Mouse (Mus musculus) layer of hippocampus, adult 2 months (tissue): ENCODE measurements around the gene Rapgef1. TPM values are rescaled to one million over a fixed set of nuclear protein-coding genes. Genes with fewer than 3 reads are reported as not detected.
A peak's percentile ranks its signal among the peaks of the same experiment; 100 is the strongest.

Source experiments
- DNase-seq, 2 experiments: peaks; one replicate each; pipeline ENCODE4 v3.0.0; 2022; ENCODE audit warnings: low spot score in 2 of 2
- H3K27ac ChIP-seq: fragments of 200-600 bp; 2 replicates; pipeline ENCODE4 v1.8.1; 2022
- H3K4me3 ChIP-seq: fragments of 200-600 bp; 2 replicates; pipeline ENCODE4 v1.8.1; 2022; ENCODE audit warnings: mild to moderate bottlenecking
- CTCF ChIP-seq: fragments of 200-600 bp; conservative IDR thresholded peaks from 2 replicates; pipeline ENCODE4 v1.8.1; 2022; ENCODE audit warnings: antibody characterized with exemption, mild to moderate bottlenecking, moderate library complexity
- total RNA-seq, 2 experiments: library from RNA; stranded (reverse); gene quantifications; 2 replicates each; pipeline ENCODE4 v1.2.3; 2021

Rapgef1 gene
- total RNA-seq, 2 experiments from 2014 or later: 91.3 to 94.9 TPM

DNA sequence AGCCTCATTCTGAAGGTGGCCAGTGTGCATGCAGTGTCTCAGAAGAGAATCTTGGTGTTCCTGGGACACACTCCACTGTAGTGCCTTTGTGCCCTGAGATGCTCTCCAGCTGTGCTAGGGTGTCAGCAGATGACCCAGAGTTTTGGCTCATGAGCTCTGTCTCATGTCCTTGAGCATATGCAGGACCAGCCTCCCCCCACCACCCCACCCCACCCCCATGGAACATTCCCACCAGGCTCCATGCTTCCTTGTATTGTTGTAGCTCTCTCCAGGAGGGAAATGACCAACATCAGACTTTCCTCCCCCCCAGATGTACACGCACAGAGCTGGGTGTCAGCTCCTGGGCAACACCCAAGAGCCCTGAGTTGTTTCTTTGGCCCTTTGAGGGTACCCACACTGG, 19.9 kb downstream of the Rapgef1 start:
- H3K4me3 ChIP-seq: no peak overlapping the region
- no peak for DNase-seq
- peak overlapping the region; percentile 56; the same call in 1 of the 2 replicates for H3K27ac ChIP-seq
- no peak for TF ChIP-seq CTCF

DNA sequence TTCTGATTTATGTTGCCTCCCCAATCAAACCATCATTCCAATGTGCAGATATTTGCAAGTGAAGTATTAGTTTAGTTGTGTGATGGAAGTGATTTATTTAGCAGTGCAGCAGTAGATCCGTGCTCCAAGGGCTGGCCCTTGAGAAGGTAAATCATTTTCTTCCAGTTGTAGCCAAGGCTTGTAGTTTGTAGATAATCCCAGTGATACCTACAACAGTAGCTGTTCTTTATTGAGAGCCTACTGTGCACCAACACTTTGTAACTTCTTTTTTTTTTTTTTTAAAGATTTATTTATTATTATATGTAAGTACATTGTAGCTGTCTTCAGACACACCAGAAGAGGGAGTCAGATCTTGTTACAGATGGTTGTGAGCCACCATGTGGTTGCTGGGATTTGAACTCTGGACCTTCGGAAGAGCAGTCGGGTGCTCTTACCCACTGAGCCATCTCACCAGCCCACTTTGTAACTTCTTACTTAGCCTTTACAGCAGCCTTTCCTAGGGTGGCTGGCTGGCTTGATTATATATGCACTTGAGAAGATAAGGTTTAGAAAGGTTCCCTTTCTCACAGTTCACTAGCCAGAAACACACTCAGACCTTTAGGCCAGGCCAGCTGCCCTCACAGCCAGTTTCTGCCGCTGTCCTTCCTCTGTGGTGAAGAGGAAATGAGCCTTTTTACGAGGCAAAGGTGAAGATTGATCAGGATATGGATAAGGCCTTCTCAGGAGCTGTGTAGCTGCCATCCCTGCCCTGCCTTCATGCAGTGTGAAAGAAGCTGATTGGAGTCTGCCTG, 20.6 kb downstream of the Rapgef1 start:
- no peak for TF ChIP-seq CTCF
- H3K4me3 ChIP-seq: no peak overlapping the region
- DNase-seq: no peak
- H3K27ac ChIP-seq: peak overlapping the region; percentile 56

DNA sequence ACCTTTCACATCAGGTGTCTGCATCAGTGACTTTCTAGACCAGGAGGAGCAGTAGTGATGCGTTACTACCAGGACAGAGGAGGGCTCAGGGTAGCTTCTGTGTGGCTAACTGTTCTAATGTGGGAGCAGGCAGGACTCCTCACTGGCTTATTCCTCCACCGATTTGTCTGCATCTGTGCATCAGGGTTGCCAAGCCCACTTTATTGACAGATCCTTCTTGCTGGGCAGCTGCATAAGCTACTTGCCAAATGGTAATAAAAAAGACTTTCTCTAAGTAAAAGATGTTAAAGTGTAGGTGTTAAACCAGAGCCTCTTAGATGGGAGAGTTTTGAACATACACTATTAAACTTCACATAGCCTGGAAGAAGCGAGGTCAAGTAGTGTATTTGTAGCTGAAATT, 22.2 kb downstream of the Rapgef1 start:
- no peak for DNase-seq
- H3K27ac ChIP-seq: peak overlapping the region; percentile 48; the same call in 1 of the 2 replicates
- no peak for TF ChIP-seq CTCF
- no peak overlapping the region for H3K4me3 ChIP-seq

DNA sequence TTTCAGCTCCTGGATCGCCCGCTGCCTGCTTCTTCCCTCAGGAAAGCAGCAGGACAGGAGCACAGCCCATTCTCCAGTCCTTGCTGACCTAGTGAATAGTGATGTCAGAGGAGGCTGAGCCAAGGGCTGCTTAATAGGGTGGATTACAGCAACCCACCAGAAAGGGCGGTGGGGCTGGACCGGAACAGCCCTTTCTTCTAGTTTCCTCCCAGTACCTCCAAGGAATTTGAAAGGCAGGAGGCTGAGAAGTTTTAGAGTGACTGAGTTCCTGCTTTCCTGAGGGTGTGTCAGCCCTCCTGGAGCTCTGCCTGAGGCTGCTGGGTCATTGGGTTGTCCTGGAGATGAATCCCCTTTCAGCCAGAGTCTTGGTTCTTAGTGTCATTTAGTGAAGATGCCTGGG, 23.9 kb downstream of the Rapgef1 start:
- H3K4me3 ChIP-seq: no peak overlapping the region; the same call in 1 of the 2 replicates
- DNase-seq: no peak
- peak; percentile 44 for TF ChIP-seq CTCF
- H3K27ac ChIP-seq: peak overlapping the region; percentile 67

DNA sequence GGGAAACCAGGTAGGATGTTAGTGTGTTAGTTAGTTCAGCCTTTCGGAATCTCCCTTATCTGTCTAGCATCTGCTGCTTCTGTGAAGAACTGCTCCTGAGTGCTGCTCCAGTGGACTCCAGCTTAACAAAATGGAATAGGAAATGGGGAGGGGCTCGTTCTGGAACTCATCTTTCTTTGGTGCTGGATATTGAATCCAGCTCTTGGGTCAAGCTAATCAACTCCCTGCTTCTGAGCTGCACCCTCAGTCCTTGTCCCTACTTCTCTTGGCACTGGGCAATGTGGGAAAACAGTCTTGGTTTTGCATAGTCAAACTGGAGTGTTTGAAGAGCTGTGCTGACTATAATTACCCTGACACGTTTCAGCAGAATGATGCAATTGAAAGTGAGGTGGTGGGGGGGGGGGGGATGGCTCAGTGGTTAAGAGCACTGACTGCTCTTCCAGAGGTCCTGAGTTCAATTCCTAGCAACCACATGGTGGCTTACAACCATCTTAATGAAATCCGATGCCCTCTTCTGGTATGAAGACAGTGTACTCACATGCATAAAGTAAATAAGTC, 25.6 kb downstream of the Rapgef1 start:
- DNase-seq: no peak
- TF ChIP-seq CTCF: no peak
- H3K27ac ChIP-seq: 0 out of 2 replicates have a peak overlapping the region, but pooled peaks have one; percentile 3
- H3K4me3 ChIP-seq: no peak overlapping the region

DNA sequence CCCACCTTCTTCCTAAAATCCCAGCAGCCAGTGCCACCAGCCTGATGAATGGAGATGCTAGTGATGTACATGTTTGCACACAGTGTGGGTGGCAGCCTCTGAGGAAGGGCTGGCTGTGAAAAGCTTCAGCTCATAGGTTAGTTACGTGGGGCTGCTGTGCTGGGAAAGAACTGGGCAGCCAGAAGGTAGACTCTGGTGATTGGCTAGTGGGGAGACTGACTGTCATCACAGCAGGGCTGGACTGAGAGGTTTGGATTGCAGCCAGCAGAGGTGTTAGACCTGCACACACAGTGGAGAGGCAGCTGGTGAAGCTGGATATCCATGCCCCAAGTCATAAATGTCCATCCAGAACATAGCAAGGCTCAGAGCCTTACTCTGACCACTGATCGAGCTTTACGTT, 27.1 kb downstream of the Rapgef1 start:
- no peak for DNase-seq
- peak overlapping the region; percentile 46; the same call in 1 of the 2 replicates for H3K27ac ChIP-seq

DNA sequence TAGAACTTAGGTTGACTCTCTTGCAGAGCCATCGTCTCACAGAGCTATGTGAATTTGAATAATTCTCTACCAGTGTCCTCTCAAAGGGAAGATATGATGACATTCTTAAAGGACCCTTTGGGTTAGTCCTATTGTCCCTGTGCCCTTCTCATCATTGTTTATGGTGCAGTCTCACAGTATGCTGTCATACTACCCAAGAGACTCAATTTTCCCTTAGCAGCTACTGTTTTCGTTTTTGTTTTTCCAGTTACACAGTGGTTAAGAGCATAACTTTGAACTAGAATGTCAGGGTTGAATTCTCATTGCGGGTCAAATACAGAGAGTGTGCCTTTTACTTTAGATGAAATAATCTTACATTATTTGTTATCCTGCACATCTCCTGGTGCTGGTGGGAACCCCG, 27.6 kb downstream of the Rapgef1 start:
- no peak for TF ChIP-seq CTCF
- DNase-seq: no peak
- Histone ChIP-seq H3K4me3 (no peak overlapping the region), H3K27ac (peak overlapping the region; percentile 18; the same call in 1 of the 2 replicates)

More for the DNA sequence above, 27.1 kb downstream of the Rapgef1 start:
- H3K4me3 ChIP-seq: no peak overlapping the region
- no peak for TF ChIP-seq CTCF

DNA sequence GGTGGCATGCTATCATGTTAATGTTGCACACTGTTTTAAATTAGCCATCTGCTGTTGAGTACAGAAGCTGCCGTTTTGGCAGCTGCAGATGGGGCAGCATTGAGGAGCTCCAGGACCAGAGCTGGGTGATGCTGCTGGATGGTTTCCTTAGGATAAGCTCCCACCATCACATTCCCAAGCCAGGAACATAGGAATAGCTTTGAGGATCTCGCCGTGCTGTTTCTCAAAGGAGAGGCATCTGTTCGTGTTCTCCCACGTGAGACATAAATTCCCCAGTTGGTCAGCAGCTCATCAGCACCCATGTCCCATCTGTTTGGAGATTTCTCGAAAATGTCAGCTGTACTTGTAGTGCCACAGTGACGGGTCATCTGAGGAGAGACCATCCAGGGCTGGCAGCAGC, 28.3 kb downstream of the Rapgef1 start:
- TF ChIP-seq CTCF: no peak
- peak overlapping the region; percentile 18 for H3K27ac ChIP-seq
- DNase-seq: peak; percentile 32 to 61
- H3K4me3 ChIP-seq: no peak overlapping the region

DNA sequence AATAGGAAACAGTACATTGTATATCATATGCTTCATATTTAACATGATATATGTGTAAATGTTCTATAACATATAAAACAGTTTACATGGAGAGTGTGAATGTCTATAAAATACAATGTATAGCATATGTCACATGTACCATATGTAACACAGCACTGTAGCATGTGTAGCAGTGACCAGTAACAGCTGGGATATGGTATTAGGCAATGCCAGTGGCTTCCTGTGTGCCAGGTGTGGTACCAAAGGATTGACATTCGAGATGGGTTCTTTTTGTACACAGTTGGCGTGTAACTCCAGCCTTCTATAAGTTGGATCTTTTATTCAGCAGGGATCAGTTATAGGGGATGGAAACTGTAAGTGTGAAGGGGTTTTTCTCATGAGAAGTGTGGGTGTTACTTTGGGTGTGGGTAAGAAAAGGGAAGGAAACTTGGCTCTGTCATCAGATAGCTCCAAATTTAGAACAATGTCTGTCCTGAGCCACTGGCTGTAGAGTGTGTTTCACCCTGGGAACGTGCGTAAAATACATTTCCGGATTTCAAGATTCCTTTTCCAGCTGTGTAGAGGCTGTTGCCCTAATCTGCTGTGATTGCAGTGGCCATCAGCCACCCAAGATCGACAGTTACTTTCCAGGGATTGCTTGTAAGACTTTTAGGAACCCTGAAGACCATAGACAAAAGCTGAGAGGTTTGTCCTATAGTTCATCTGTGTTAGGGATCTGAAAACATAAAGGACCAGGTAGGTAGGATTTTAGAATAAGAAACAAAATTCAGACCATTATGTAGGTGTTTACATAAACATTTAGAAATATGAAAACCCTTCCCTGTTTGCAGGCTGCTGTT, 29.7 kb downstream of the Rapgef1 start:
- Histone ChIP-seq H3K27ac (peak overlapping the region; percentile 18), H3K4me3 (no peak overlapping the region)
- DNase-seq: no peak
- TF ChIP-seq CTCF: no peak

DNA sequence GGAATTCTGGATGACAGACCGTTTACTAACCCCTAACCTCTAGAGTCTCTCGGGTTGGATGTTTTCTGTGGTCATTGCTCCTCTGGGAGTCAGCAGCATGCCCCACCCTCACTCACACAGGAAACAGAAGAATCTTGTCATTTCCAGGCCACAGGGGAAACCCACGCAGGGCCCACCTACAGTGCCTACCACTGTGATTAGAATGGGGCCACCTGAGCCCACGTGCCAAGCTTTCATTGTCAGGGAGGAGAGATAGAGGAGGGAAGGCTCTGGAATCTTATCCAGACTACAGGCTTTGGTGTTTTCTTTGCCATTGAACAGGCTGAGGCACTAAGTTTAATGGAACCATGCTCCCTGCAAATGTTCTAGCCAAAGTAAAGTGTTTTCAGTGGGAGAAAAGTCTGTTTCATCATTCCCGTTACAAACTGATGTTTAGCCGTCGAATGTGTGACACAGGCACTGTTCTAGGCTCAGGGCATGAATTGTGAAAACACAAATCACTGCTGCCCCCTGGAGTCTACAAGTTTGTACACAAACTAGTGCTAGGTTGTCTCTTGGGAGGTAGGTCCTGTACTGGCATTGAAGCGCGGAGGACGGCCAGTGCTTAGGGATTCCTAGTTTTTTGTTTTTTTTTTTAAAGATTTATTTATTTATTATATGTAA, 30.4 kb downstream of the Rapgef1 start:
- peak; percentile 71 for TF ChIP-seq CTCF
- Histone ChIP-seq H3K4me3 (no peak overlapping the region), H3K27ac (peak overlapping the region; percentile 18)
- DNase-seq: no peak

DNA sequence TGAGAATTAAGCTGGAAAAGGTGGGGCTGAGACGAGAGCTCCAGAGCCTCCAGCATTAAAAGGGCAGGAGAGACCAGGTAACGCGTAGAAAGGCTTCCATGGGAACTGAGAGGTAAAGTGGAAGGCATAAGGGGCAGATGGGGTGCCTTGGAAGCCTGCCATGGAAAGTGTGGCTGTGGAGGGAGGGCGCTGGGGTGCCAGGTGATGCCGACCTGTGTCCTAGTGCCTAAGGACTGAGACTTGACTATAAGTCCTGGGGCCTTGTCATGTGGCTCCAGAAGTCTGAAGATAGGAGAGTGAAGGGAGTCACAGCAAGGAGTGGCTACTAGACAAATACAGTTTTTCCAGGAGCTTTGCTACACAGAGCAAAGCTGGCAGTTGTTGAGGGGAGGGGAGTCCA, 32.4 kb downstream of the Rapgef1 start:
- no peak overlapping the region for H3K27ac ChIP-seq
- no peak overlapping the region for H3K4me3 ChIP-seq
- no peak for DNase-seq
- TF ChIP-seq CTCF: no peak

DNA sequence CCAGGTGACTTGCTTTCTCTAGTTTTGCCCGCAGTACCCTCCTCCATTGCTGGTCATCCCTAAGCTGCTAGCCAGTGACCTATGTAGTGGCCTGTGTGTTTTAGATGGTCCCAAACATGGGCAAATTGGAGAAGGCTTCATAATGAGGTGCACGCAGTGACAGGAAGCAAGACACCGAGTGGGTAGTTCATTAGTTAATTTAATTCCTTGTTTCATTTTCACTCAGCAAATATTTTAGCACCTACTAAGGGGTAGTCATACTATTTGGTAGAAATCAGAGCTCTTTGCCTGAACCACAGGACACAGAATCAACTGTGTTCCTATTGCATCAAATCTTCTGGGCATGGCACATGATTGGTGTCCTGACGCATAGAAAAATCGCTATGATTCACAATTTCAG, 35.9 kb downstream of the Rapgef1 start:
- TF ChIP-seq CTCF: no peak
- H3K27ac ChIP-seq: no peak overlapping the region

More for the DNA sequence above, 35.9 kb downstream of the Rapgef1 start:
- DNase-seq: no peak
- no peak overlapping the region for H3K4me3 ChIP-seq
